ENCODE assay signal across 23 mouse cellular contexts in the genomic region with DNA sequence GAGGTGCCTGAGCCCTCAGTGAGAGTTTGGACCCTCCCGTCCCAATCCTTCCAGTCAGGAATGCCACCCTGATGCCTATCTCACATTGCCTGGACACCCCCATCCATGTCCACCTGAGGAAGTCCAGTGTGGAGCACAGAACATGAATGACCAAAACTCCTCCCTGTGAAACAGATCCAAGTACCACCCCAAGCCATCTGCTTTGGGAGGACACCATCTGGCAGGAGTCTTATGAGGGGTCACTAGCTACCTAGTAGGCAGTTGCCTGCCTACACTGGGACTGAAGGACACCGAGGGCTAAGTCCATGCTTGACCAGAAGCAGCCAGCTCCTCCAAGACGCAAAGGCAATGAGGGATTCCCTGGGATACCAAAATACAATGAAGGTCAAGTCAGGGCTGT.
DNase-seq lines count a peak whose midpoint lies in the region; ATAC-seq and TF ChIP-seq lines count a peak whose summit lies in the region.
"Had no signal": no experiment of that assay in that cellular context is flagged by ENCODE, and none has a peak within 500 bp of the region (broad histone marks: within the 10 kb centered on the region; RNA-seq: fewer than 3 reads in every experiment).

No protein-coding gene starts in this region.

- no peak for DNase-seq in forebrain, embryonic 14.5 days (ENCODE audit: low spot score)
- DNase-seq in left cerebral cortex, postnatal 4 days, result peak; percentile 37
- DNase-seq in left cerebral cortex, adult 8-10 months (ENCODE audit: low spot score in 2 of 2), result no peak
- peak; percentile 79 for DNase-seq in cerebellum, adult 9-10 months
- DNase-seq in limb, embryonic 10.5 days (ENCODE audit: low spot score), result no peak
- no peak for DNase-seq in ovary, adult 18-20 months (ENCODE audit: low spot score)
- no peak for DNase-seq in left cerebral cortex, adult 2 months (ENCODE audit: extremely low spot score in 1 of 2, low spot score in 2 of 2)
- DNase-seq: adrenal gland, postnatal 14 days; gastrocnemius, postnatal 14 days; heart, adult 11 months; heart, postnatal 14 days; kidney, adult 8-10 months; kidney, postnatal 10 days; liver, postnatal 0 days; thymus, postnatal 25 days had no signal

- no peaks in the 10 kb centered on the region for H3K27me3 ChIP-seq in forebrain, embryonic 14.5 days (replicated peaks; ENCODE audit: control insufficient read depth, insufficient read depth, low read length)
- H3K27me3 ChIP-seq in forebrain, embryonic 12.5 days, result no peaks in the 10 kb centered on the region
- 0 out of 2 replicates have a peak, but pooled peaks cover 5% of the 10 kb centered on the region for H3K27me3 ChIP-seq in limb, embryonic 10.5 days (ENCODE audit: low read depth, poor library complexity, severe bottlenecking)
- H3K27me3 ChIP-seq: neural tube, embryonic 15.5 days; stomach, embryonic 15.5 days had no signal

- no peaks in the 10 kb centered on the region for H3K36me3 ChIP-seq in forebrain, embryonic 14.5 days (ENCODE audit: control insufficient read depth, insufficient read depth, low read length)
- no peaks in the 10 kb centered on the region for H3K36me3 ChIP-seq in forebrain, embryonic 12.5 days (replicated peaks)
- no peaks in the 10 kb centered on the region for H3K36me3 ChIP-seq in limb, embryonic 10.5 days
- H3K36me3 ChIP-seq: heart, embryonic 13.5 days; neural tube, embryonic 15.5 days; stomach, embryonic 15.5 days had no signal

- H3K27ac ChIP-seq in forebrain, embryonic 14.5 days (ENCODE audit: low read depth, low read length), result peak overlapping the region; percentile 40; the same call in 1 of the 2 replicates
- H3K27ac ChIP-seq in forebrain, embryonic 12.5 days, result no peak overlapping the region
- 0 out of 2 replicates have a peak overlapping the region, but pooled peaks have one; percentile 26 for H3K27ac ChIP-seq in limb, embryonic 10.5 days
- H3K27ac ChIP-seq in left cerebral cortex, adult 2 months, result no peak overlapping the region
- H3K27ac ChIP-seq: heart, embryonic 13.5 days; hindbrain, embryonic 14.5 days; macrophage; neural tube, embryonic 15.5 days; stomach, embryonic 15.5 days had no signal

- intact Hi-C loops in left cerebral cortex, postnatal 4 days (cut with DNase I), result no loop called here
- intact Hi-C loops in left cerebral cortex, adult 2 months (cut with DNase I), result no loop called here

- H3K4me3 ChIP-seq in forebrain, embryonic 14.5 days (ENCODE audit: low read depth, low read length), result no peak overlapping the region
- no peak overlapping the region for H3K4me3 ChIP-seq in forebrain, embryonic 12.5 days (replicated peaks)
- no peak overlapping the region for H3K4me3 ChIP-seq in limb, embryonic 10.5 days
- H3K4me3 ChIP-seq in left cerebral cortex, adult 2 months, result no peak overlapping the region
- H3K4me3 ChIP-seq: heart, embryonic 13.5 days; neural tube, embryonic 15.5 days; stomach, embryonic 15.5 days had no signal

- peaks cover 16% of the 10 kb centered on the region for H3K4me1 ChIP-seq in forebrain, embryonic 14.5 days (ENCODE audit: control insufficient read depth, insufficient read depth, low read length)
- peaks cover 7% of the 10 kb centered on the region for H3K4me1 ChIP-seq in forebrain, embryonic 12.5 days
- peaks cover 15% of the 10 kb centered on the region for H3K4me1 ChIP-seq in limb, embryonic 10.5 days
- H3K4me1 ChIP-seq: heart, embryonic 13.5 days had no signal

- ATAC-seq in forebrain, embryonic 14.5 days, result no peak
- no peak for ATAC-seq in forebrain, embryonic 12.5 days (ENCODE audit: low FRiP score)
- ATAC-seq: CD4-positive, CD25-positive, alpha-beta regulatory T cell, adult 4 months; liver, postnatal 0 days; lung, postnatal 0 days had no signal

- H3K9me3 ChIP-seq in forebrain, embryonic 14.5 days (replicated peaks; ENCODE audit: control insufficient read depth, low read length), result no peaks in the 10 kb centered on the region
- H3K9me3 ChIP-seq in forebrain, embryonic 12.5 days, result no peaks in the 10 kb centered on the region
- H3K9me3 ChIP-seq in limb, embryonic 10.5 days (replicated peaks), result no peaks in the 10 kb centered on the region
- H3K9me3 ChIP-seq: heart, embryonic 13.5 days; neural tube, embryonic 15.5 days; stomach, embryonic 15.5 days had no signal

- no peak overlapping the region for H3K4me2 ChIP-seq in forebrain, embryonic 14.5 days (ENCODE audit: low read length)
- no peak overlapping the region for H3K4me2 ChIP-seq in forebrain, embryonic 12.5 days
- H3K4me2 ChIP-seq: heart, embryonic 13.5 days; hindbrain, embryonic 14.5 days; neural tube, embryonic 15.5 days; stomach, embryonic 15.5 days had no signal

- no peak for TF ChIP-seq CTCF in left cerebral cortex, adult 2 months (IDR thresholded peaks at IDR 0.05)

- no peak overlapping the region for H3K9ac ChIP-seq in forebrain, embryonic 14.5 days (ENCODE audit: low read length)
- H3K9ac ChIP-seq in forebrain, embryonic 12.5 days, result no peak overlapping the region
- H3K9ac ChIP-seq: heart, embryonic 13.5 days; hindbrain, embryonic 14.5 days; liver, postnatal 0 days; neural tube, embryonic 15.5 days; stomach, embryonic 15.5 days had no signal

- 96% methylated on average over 3 of the region's 3 CpGs for WGBS in forebrain, embryonic 14.5 days
- 87% methylated on average over 3 of the region's 3 CpGs for WGBS in forebrain, embryonic 12.5 days
- 90% methylated on average over 3 of the region's 3 CpGs for WGBS in limb, embryonic 10.5 days

Comparison
In these comparisons a context has a peak if more than half of its experiments do, and no peak if none do; other contexts are left out.
1. DNase-seq: peak in left cerebral cortex, postnatal 4 days (single experiment) and cerebellum, adult 9-10 months (single experiment); none in forebrain, embryonic 14.5 days (single experiment), left cerebral cortex, adult 8-10 months (0 of 2), limb, embryonic 10.5 days (single experiment), ovary, adult 18-20 months (single experiment) and left cerebral cortex, adult 2 months (0 of 2).
2. H3K27ac ChIP-seq: peak in forebrain, embryonic 14.5 days (single experiment) and limb, embryonic 10.5 days (single experiment); none in forebrain, embryonic 12.5 days (single experiment) and left cerebral cortex, adult 2 months (single experiment).